Comparison of ENCODE assay signal across 9 mouse cellular contexts in genomic region chr1:82787414-82787813, GRCm38 (mm10). TPM values are rescaled to one million over a fixed set of nuclear protein-coding genes. Genes with fewer than 3 reads are reported as not detected.
DNase-seq lines count a peak whose midpoint lies in the region; ATAC-seq and TF ChIP-seq lines count a peak whose summit lies in the region.
"Had no signal": no experiment of that assay in that cellular context is flagged by ENCODE, and none has a peak within 500 bp of the region (broad histone marks: within the 10 kb centered on the region; RNA-seq: fewer than 3 reads in every experiment).

No protein-coding gene starts in this region.

- DNase-seq in CH12.LX (ENCODE audit: extremely low read depth): peak; percentile 40
- peak; percentile 95 for DNase-seq in embryonic facial prominence, embryonic 14.5 days (ENCODE audit: low spot score)
- peak; percentile 86 for DNase-seq in heart, embryonic 10.5 days (ENCODE audit: low spot score)
- DNase-seq in kidney, adult 8-10 months: peak; percentile 58 to 63
- peak; percentile 92 for DNase-seq in midbrain, postnatal 0 days (ENCODE audit: low spot score)
- peak; percentile 62 for DNase-seq in telencephalon, adult 2 months (ENCODE audit: low read depth, low spot score)

- H3K4me3 ChIP-seq in CH12.LX (replicated peaks in 1 of 3; ENCODE audit: low read depth in 2 of 3, low read length in 2 of 3, poor library complexity in 1 of 3): no peak overlapping the region
- H3K4me3 ChIP-seq in bone marrow, adult 2 months (replicated peaks; ENCODE audit: control insufficient read depth, low read depth, low read length): no peak overlapping the region
- H3K4me3 ChIP-seq in embryonic facial prominence, embryonic 14.5 days (ENCODE audit: low read depth, low read length): no peak overlapping the region
- H3K4me3 ChIP-seq in heart, embryonic 10.5 days: no peak overlapping the region
- no peak overlapping the region for H3K4me3 ChIP-seq in limb, embryonic 15.5 days
- no peak overlapping the region for H3K4me3 ChIP-seq in midbrain, postnatal 0 days (ENCODE audit: low read depth, low read length)

- no peaks in the 10 kb centered on the region for H3K4me1 ChIP-seq in CH12.LX (ENCODE audit: control insufficient read depth in 1 of 2, insufficient read depth in 2 of 2)
- H3K4me1 ChIP-seq in bone marrow, adult 2 months (ENCODE audit: control insufficient read depth, insufficient read depth, low read length): no peaks in the 10 kb centered on the region
- no peaks in the 10 kb centered on the region for H3K4me1 ChIP-seq in embryonic facial prominence, embryonic 14.5 days (ENCODE audit: control insufficient read depth, insufficient read depth, low read length)
- peaks cover 3% of the 10 kb centered on the region for H3K4me1 ChIP-seq in heart, embryonic 10.5 days
- peaks cover 12% of the 10 kb centered on the region for H3K4me1 ChIP-seq in limb, embryonic 15.5 days
- H3K4me1 ChIP-seq in midbrain, postnatal 0 days (ENCODE audit: insufficient read depth, low read length): no peaks in the 10 kb centered on the region

- no peaks in the 10 kb centered on the region for H3K9me3 ChIP-seq in CH12.LX (replicated peaks; ENCODE audit: low read length)
- no peaks in the 10 kb centered on the region for H3K9me3 ChIP-seq in embryonic facial prominence, embryonic 14.5 days (ENCODE audit: control insufficient read depth, low read length)
- H3K9me3 ChIP-seq in heart, embryonic 10.5 days: no peaks in the 10 kb centered on the region
- H3K9me3 ChIP-seq in limb, embryonic 15.5 days: no peaks in the 10 kb centered on the region
- H3K9me3 ChIP-seq in midbrain, postnatal 0 days (ENCODE audit: low read length): no peaks in the 10 kb centered on the region

- H3K79me2 ChIP-seq in CH12.LX (replicated peaks; ENCODE audit: control insufficient read depth, extremely low read depth, insufficient read depth, poor library complexity, severe bottlenecking): no peaks in the 10 kb centered on the region

- no peak overlapping the region for H3K27ac ChIP-seq in CH12.LX (ENCODE audit: insufficient read depth, low read depth)
- H3K27ac ChIP-seq in bone marrow, adult 2 months (ENCODE audit: control insufficient read depth, insufficient read depth, low read depth, low read length, poor library complexity): no peak overlapping the region
- H3K27ac ChIP-seq in embryonic facial prominence, embryonic 14.5 days (replicated peaks; ENCODE audit: low read depth, low read length): no peak overlapping the region
- no peak overlapping the region for H3K27ac ChIP-seq in heart, embryonic 10.5 days
- H3K27ac ChIP-seq in limb, embryonic 15.5 days: no peak overlapping the region
- no peak overlapping the region for H3K27ac ChIP-seq in midbrain, postnatal 0 days (ENCODE audit: low read depth, low read length)

- H3K4me2 ChIP-seq in CH12.LX (ENCODE audit: insufficient read depth, low read depth, poor library complexity, severe bottlenecking): no peak overlapping the region
- H3K4me2 ChIP-seq in embryonic facial prominence, embryonic 14.5 days (ENCODE audit: low read depth, low read length): no peak overlapping the region
- H3K4me2 ChIP-seq in limb, embryonic 15.5 days: no peak overlapping the region
- no peak overlapping the region for H3K4me2 ChIP-seq in midbrain, postnatal 0 days (ENCODE audit: low read depth, low read length, poor library complexity, severe bottlenecking)

- peaks cover 2% of the 10 kb centered on the region for H3K27me3 ChIP-seq in CH12.LX (replicated peaks)
- H3K27me3 ChIP-seq in embryonic facial prominence, embryonic 14.5 days (replicated peaks; ENCODE audit: control insufficient read depth, insufficient read depth, low read length): no peaks in the 10 kb centered on the region
- no peaks in the 10 kb centered on the region for H3K27me3 ChIP-seq in heart, embryonic 10.5 days (ENCODE audit: insufficient read depth, poor library complexity, severe bottlenecking)
- H3K27me3 ChIP-seq in limb, embryonic 15.5 days: no peaks in the 10 kb centered on the region
- no peaks in the 10 kb centered on the region; the same call in 1 of the 2 replicates for H3K27me3 ChIP-seq in midbrain, postnatal 0 days (ENCODE audit: insufficient read depth, low read length)

- TF ChIP-seq POLR2A in CH12.LX (IDR thresholded peaks at IDR 0.05; ENCODE audit: low read depth, low read length): no peak
- TF ChIP-seq POLR2A in bone marrow, adult 2 months (IDR thresholded peaks at IDR 0.05; ENCODE audit: borderline replicate concordance, control insufficient read depth, low read depth, low read length): no peak

- no peaks in the 10 kb centered on the region for H3K36me3 ChIP-seq in CH12.LX (replicated peaks in 1 of 2; ENCODE audit: control insufficient read depth in 1 of 2, insufficient read depth in 1 of 2, low read length in 1 of 2)
- H3K36me3 ChIP-seq in embryonic facial prominence, embryonic 14.5 days (ENCODE audit: control insufficient read depth, insufficient read depth, low read length): no peaks in the 10 kb centered on the region
- H3K36me3 ChIP-seq in heart, embryonic 10.5 days: no peaks in the 10 kb centered on the region
- no peaks in the 10 kb centered on the region for H3K36me3 ChIP-seq in limb, embryonic 15.5 days
- H3K36me3 ChIP-seq in midbrain, postnatal 0 days (ENCODE audit: insufficient read depth, low read length): no peaks in the 10 kb centered on the region

- ATAC-seq in embryonic facial prominence, embryonic 14.5 days (ENCODE audit: low read depth): peak; percentile 92
- peak; percentile 70; the same call in 1 of the 2 replicates for ATAC-seq in limb, embryonic 15.5 days (ENCODE audit: insufficient number of reproducible peaks, low FRiP score, low TSS enrichment, low read depth)
- ATAC-seq in midbrain, postnatal 0 days (ENCODE audit: low FRiP score): peak; percentile 84

- TF ChIP-seq CTCF in CH12.LX (conservative IDR thresholded peaks at IDR 0.05 in 1 of 2, IDR thresholded peaks at IDR 0.05 in 1 of 2; ENCODE audit: low read depth in 2 of 2, low read length in 2 of 2): peak; percentile 31 to 86; a peak in 3 of 4 replicates
- peak; percentile 63 for TF ChIP-seq CTCF in bone marrow, adult 2 months (IDR thresholded peaks at IDR 0.05; ENCODE audit: control insufficient read depth, insufficient read depth, low read length)
- TF ChIP-seq CTCF in midbrain, postnatal 0 days (IDR thresholded peaks at IDR 0.05): peak; percentile 95

- H3K9ac ChIP-seq in CH12.LX (ENCODE audit: insufficient read depth, low read depth): no peak overlapping the region
- no peak overlapping the region for H3K9ac ChIP-seq in embryonic facial prominence, embryonic 14.5 days (ENCODE audit: low read depth, low read length)
- no peak overlapping the region for H3K9ac ChIP-seq in limb, embryonic 15.5 days
- H3K9ac ChIP-seq in midbrain, postnatal 0 days (replicated peaks; ENCODE audit: low read length, poor library complexity, severe bottlenecking): no peak overlapping the region

- TF ChIP-seq EP300 in CH12.LX (IDR thresholded peaks at IDR 0.05; ENCODE audit: low read length): no peak

- dilution Hi-C loops in CH12.LX (cut with MboI; ENCODE audit: extremely low pct_ligation_motif_present, extremely low pct_unique_long_range_greater_than_20kb, low sequenced_read_pairs): no loop called here

- WGBS in bone marrow, adult 2 months: 4% methylated on average over 2 of the region's 2 CpGs
- 0% methylated on average over 2 of the region's 2 CpGs for whole genome bisulfite sequencing in embryonic facial prominence, embryonic 14.5 days
- WGBS in heart, embryonic 10.5 days: 0% methylated on average over 2 of the region's 2 CpGs
- whole genome bisulfite sequencing in limb, embryonic 15.5 days: 0% methylated on average over 2 of the region's 2 CpGs
- 0% methylated on average over 2 of the region's 2 CpGs for WGBS in midbrain, postnatal 0 days

- peak; percentile 93 for TF ChIP-seq RAD21 in CH12.LX (IDR thresholded peaks at IDR 0.05; ENCODE audit: low read depth, low read length)

- in situ Hi-C loops in CH12.LX (cut with MboI; ENCODE audit: low pct_ligation_motif_present, low pct_unique_long_range_greater_than_20kb, low sequenced_read_pairs): loop anchor here (25.0 kb wide), 1 partner anchor 400 kb away; no protein-coding TSS in a partner anchor

TF ChIP-seq in CH12.LX, 34 proteins besides CTCF, POLR2A, EP300 and RAD21 (continues in another document):
- no peak for TF ChIP-seq MAX (IDR thresholded peaks at IDR 0.05; ENCODE audit: low read length)

RNA-seq across cellular contexts. Expression of gene Gm47791, which starts 16.4 kb away (rescaled TPM):
- total RNA-seq in CH12.LX (2012; rRNA removed) (not detected in 2 replicates), CH12.LX (2014; rRNA removed) (not detected in 2 replicates)
- polyA plus RNA-seq in CH12.LX (2012; ENCODE audit: insufficient read length, low read depth): not detected in 2 replicates
- not detected in 2 replicates for polyA plus RNA-seq in bone marrow, adult 2 months (2011; ENCODE audit: insufficient read depth, insufficient read length, low replicate concordance, missing spikeins)
- polyA plus RNA-seq in embryonic facial prominence, embryonic 14.5 days (2014; fragmentation: Nextera tagmentation; extraction: Ambion mirVana): not detected in 2 replicates
- polyA plus RNA-seq in heart, embryonic 10.5 days (2016; fragmentation: Nextera tagmentation; extraction: Ambion mirVana): not detected in 2 replicates
- not detected in 2 replicates for polyA plus RNA-seq in limb, embryonic 15.5 days (2015; fragmentation: Nextera tagmentation; extraction: Ambion mirVana)
- not detected in 2 replicates for total RNA-seq in midbrain, postnatal 0 days (2014; rRNA removed)
- polyA plus RNA-seq in midbrain, postnatal 0 days (2015; fragmentation: Nextera tagmentation; extraction: Ambion mirVana): not detected in 2 replicates
- total RNA-seq: layer of hippocampus, postnatal 25 days had no signal

RNA-seq across cellular contexts. Expression of gene Tm4sf20, which starts 19.2 kb away (rescaled TPM):
- not detected in 2 replicates for total RNA-seq in CH12.LX (2012; rRNA removed)
- total RNA-seq in CH12.LX (2014; rRNA removed): not detected in 2 replicates
- not detected in 2 replicates for polyA plus RNA-seq in CH12.LX (2012; ENCODE audit: insufficient read length, low read depth)
- not detected in 2 replicates for polyA plus RNA-seq in bone marrow, adult 2 months (2011; ENCODE audit: insufficient read depth, insufficient read length, low replicate concordance, missing spikeins)
- 0.11 TPM in 1 of 2 replicates, not detected in the other for polyA plus RNA-seq in embryonic facial prominence, embryonic 14.5 days (2014; fragmentation: Nextera tagmentation; extraction: Ambion mirVana)
- not detected in 2 replicates for polyA plus RNA-seq in heart, embryonic 10.5 days (2016; fragmentation: Nextera tagmentation; extraction: Ambion mirVana)
- polyA plus RNA-seq in limb, embryonic 15.5 days (2015; fragmentation: Nextera tagmentation; extraction: Ambion mirVana): 0.11 TPM in 1 of 2 replicates, not detected in the other
- not detected in 2 replicates for total RNA-seq in midbrain, postnatal 0 days (2014; rRNA removed)
- not detected in 2 replicates for polyA plus RNA-seq in midbrain, postnatal 0 days (2015; fragmentation: Nextera tagmentation; extraction: Ambion mirVana)
- total RNA-seq: layer of hippocampus, postnatal 25 days had no signal

RNA-seq across cellular contexts. Expression of gene Agfg1, which starts 51.9 kb away (rescaled TPM):
- total RNA-seq in CH12.LX (2012; rRNA removed) (59.0 and 66.9 TPM in 2 replicates), CH12.LX (2014; rRNA removed) (124 and 127 TPM in 2 replicates)
- polyA plus RNA-seq in CH12.LX (2012; ENCODE audit: insufficient read length, low read depth): 94.0 and 106 TPM in 2 replicates
- 14.5 and 15.6 TPM in 2 replicates for polyA plus RNA-seq in bone marrow, adult 2 months (2011; ENCODE audit: insufficient read depth, insufficient read length, low replicate concordance, missing spikeins)
- polyA plus RNA-seq in embryonic facial prominence, embryonic 14.5 days (2014; fragmentation: Nextera tagmentation; extraction: Ambion mirVana): 41.9 and 42.4 TPM in 2 replicates
- polyA plus RNA-seq in heart, embryonic 10.5 days (2016; fragmentation: Nextera tagmentation; extraction: Ambion mirVana): 33.5 and 44.7 TPM in 2 replicates
- polyA plus RNA-seq in limb, embryonic 15.5 days (2015; fragmentation: Nextera tagmentation; extraction: Ambion mirVana): 19.3 and 25.7 TPM in 2 replicates
- 101 and 107 TPM in 2 replicates for total RNA-seq in midbrain, postnatal 0 days (2014; rRNA removed)
- 17.0 and 20.2 TPM in 2 replicates for polyA plus RNA-seq in midbrain, postnatal 0 days (2015; fragmentation: Nextera tagmentation; extraction: Ambion mirVana)

Comparison
In these comparisons a context has a peak if more than half of its experiments do, and no peak if none do; other contexts are left out.
1. DNase-seq: peak in every context shown above with its lines; median percentile 95 in embryonic facial prominence, embryonic 14.5 days; 92 in midbrain, postnatal 0 days; 86 in heart, embryonic 10.5 days; 62 in telencephalon, adult 2 months; 60 in kidney, adult 8-10 months; 40 in CH12.LX.